Mouse (Mus musculus) cortical plate, adult 2 months (tissue): ENCODE measurements at regions not wholly inside any gene's neighbourhood (a gene's known extent, or its start where the extent isn't known, plus 50 kb on each side); places are given as distances from the start of the nearest gene placed in this dataset.

Source experiments
- CTCF ChIP-seq: fragments of 200-500 bp; IDR thresholded peaks from 2 replicates; pipeline ENCODE4 v1.5.1; 2011; ENCODE audit warnings: mild to moderate bottlenecking, control low read depth, low read length; ENCODE audit not compliant: insufficient read depth; ENCODE audit errors: extremely low read depth
- POLR2A ChIP-seq: fragments of 200-500 bp; IDR thresholded peaks from 2 replicates; pipeline ENCODE4 v1.6.1; 2011; ENCODE audit warnings: mild to moderate bottlenecking, low read length, control low read depth; ENCODE audit not compliant: insufficient read depth; ENCODE audit errors: extremely low read depth

DNA sequence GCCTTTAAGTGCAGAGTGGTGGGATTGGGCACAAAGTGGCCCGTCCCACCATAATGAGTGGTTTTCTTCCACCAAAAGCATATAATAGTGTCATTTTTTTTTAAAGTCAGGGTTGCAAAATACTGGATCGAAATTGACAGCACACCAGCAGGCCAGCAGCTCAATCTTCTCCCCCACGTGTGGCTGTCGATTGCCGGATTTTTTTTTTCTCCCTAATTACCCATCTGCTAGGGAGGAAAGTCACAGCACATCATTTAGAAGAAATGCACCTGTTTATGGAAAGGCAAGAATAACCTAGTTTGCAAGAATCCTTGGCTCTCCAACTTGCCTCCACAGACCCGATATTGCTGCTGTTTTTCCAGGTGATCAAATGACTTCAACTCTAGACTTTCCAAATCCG lies 464.9 kb downstream of the Dok5 start:
- TF ChIP-seq POLR2A (no peak), CTCF (no peak)
